In genomic region chr6:142834911-142835310, GRCm38 (mm10) we compare ENCODE assay signal across 17 mouse cellular contexts. TPM values are rescaled to one million over a fixed set of nuclear protein-coding genes. Genes with fewer than 3 reads are reported as not detected.
DNase-seq lines count a peak whose midpoint lies in the region; ATAC-seq lines count a peak whose summit lies in the region.
"Had no signal": no experiment of that assay in that cellular context is flagged by ENCODE, and none has a peak within 500 bp of the region (broad histone marks: within the 10 kb centered on the region; RNA-seq: fewer than 3 reads in every experiment).

No protein-coding gene starts in this region.

- peaks cover 27% of the 10 kb centered on the region for H3K4me1 ChIP-seq in hindbrain, embryonic 10.5 days (replicated peaks)
- H3K4me1 ChIP-seq in hindbrain, embryonic 16.5 days (ENCODE audit: control insufficient read depth, insufficient read depth, low read depth, low read length) = no peaks in the 10 kb centered on the region
- peaks cover 11% of the 10 kb centered on the region for H3K4me1 ChIP-seq in neural tube, embryonic 12.5 days
- H3K4me1 ChIP-seq: forebrain, embryonic 12.5 days had no signal

- H3K4me3 ChIP-seq in hindbrain, embryonic 10.5 days = no peak overlapping the region
- H3K4me3 ChIP-seq in hindbrain, embryonic 16.5 days (ENCODE audit: low read length) = no peak overlapping the region
- no peak overlapping the region for H3K4me3 ChIP-seq in neural tube, embryonic 12.5 days
- H3K4me3 ChIP-seq: embryonic facial prominence, embryonic 13.5 days; forebrain, embryonic 12.5 days had no signal

- no peak for DNase-seq in hindbrain, embryonic 10.5 days (ENCODE audit: low spot score)
- no peak for DNase-seq in neural tube, embryonic 10.5 days (ENCODE audit: extremely low spot score, low spot score)
- no peak for DNase-seq in adrenal gland, adult (ENCODE audit: inconsistent age in 2 of 2, low spot score in 1 of 2)
- DNase-seq: adrenal gland, postnatal 14 days; cerebellum, adult 11-12 months; cerebellum, adult 9-10 months; forebrain, postnatal 0 days; gastrocnemius, postnatal 14 days; heart, postnatal 14 days had no signal

- H3K9me3 ChIP-seq in hindbrain, embryonic 10.5 days = no peaks in the 10 kb centered on the region
- H3K9me3 ChIP-seq in hindbrain, embryonic 16.5 days (ENCODE audit: control insufficient read depth, low read length) = no peaks in the 10 kb centered on the region
- H3K9me3 ChIP-seq in neural tube, embryonic 12.5 days = no peaks in the 10 kb centered on the region
- H3K9me3 ChIP-seq: embryonic facial prominence, embryonic 13.5 days; forebrain, embryonic 12.5 days; G1E had no signal

- 87% methylated on average over 4 of the region's 4 CpGs for WGBS in hindbrain, embryonic 10.5 days
- 77% methylated on average over 4 of the region's 4 CpGs for WGBS in hindbrain, embryonic 16.5 days
- 77% methylated on average over 4 of the region's 4 CpGs for whole genome bisulfite sequencing in neural tube, embryonic 12.5 days

- H3K9ac ChIP-seq in hindbrain, embryonic 16.5 days (ENCODE audit: low read depth, low read length) = no peak overlapping the region
- H3K9ac ChIP-seq in neural tube, embryonic 12.5 days = no peak overlapping the region
- H3K9ac ChIP-seq: embryonic facial prominence, embryonic 13.5 days; forebrain, embryonic 12.5 days; forebrain, postnatal 0 days; hindbrain, embryonic 14.5 days had no signal

- no peak for ATAC-seq in hindbrain, embryonic 16.5 days
- ATAC-seq in neural tube, embryonic 12.5 days (ENCODE audit: low FRiP score, low read depth) = peak; percentile 16; the same call in 1 of the 2 replicates
- peak; percentile 48 for ATAC-seq in activated CD4-positive, CD25-positive, alpha-beta regulatory T cell, adult 4 months

- no peaks in the 10 kb centered on the region for H3K27me3 ChIP-seq in hindbrain, embryonic 10.5 days (ENCODE audit: insufficient read depth, poor library complexity, severe bottlenecking)
- H3K27me3 ChIP-seq in hindbrain, embryonic 16.5 days (replicated peaks; ENCODE audit: control insufficient read depth, insufficient read depth, low read length) = no peaks in the 10 kb centered on the region
- no peaks in the 10 kb centered on the region for H3K27me3 ChIP-seq in neural tube, embryonic 12.5 days (replicated peaks)
- H3K27me3 ChIP-seq: embryonic facial prominence, embryonic 13.5 days; forebrain, embryonic 12.5 days had no signal

- no peaks in the 10 kb centered on the region for H3K36me3 ChIP-seq in hindbrain, embryonic 10.5 days
- H3K36me3 ChIP-seq in hindbrain, embryonic 16.5 days (ENCODE audit: control insufficient read depth, insufficient read depth, low read length) = no peaks in the 10 kb centered on the region
- no peaks in the 10 kb centered on the region for H3K36me3 ChIP-seq in neural tube, embryonic 12.5 days
- H3K36me3 ChIP-seq: embryonic facial prominence, embryonic 13.5 days; forebrain, embryonic 12.5 days; G1E had no signal

- H3K4me2 ChIP-seq in hindbrain, embryonic 16.5 days (ENCODE audit: low read length) = no peak overlapping the region
- H3K4me2 ChIP-seq in neural tube, embryonic 12.5 days (replicated peaks) = no peak overlapping the region
- H3K4me2 ChIP-seq: forebrain, embryonic 12.5 days had no signal

- H3K27ac ChIP-seq in hindbrain, embryonic 10.5 days = 0 out of 2 replicates have a peak overlapping the region, but pooled peaks have one; percentile 62
- no peak overlapping the region for H3K27ac ChIP-seq in hindbrain, embryonic 16.5 days (ENCODE audit: low read depth, low read length)
- no peak overlapping the region for H3K27ac ChIP-seq in neural tube, embryonic 12.5 days
- H3K27ac ChIP-seq: embryonic facial prominence, embryonic 13.5 days; forebrain, embryonic 12.5 days had no signal

RNA-seq across cellular contexts. Expression of gene Sult6b2, which starts 30.6 kb away (rescaled TPM):
- 0.07 and 0.11 TPM in 2 replicates for polyA plus RNA-seq in hindbrain, embryonic 10.5 days (2016; fragmentation: Nextera tagmentation; extraction: Ambion mirVana)
- 0.10 and 0.19 TPM in 2 replicates for polyA plus RNA-seq in hindbrain, embryonic 16.5 days (2015; fragmentation: Nextera tagmentation; extraction: Ambion mirVana)
- 0.11 TPM in 1 of 2 replicates, not detected in the other for polyA plus RNA-seq in neural tube, embryonic 12.5 days (2016; fragmentation: Nextera tagmentation; extraction: Ambion mirVana)
- polyA plus RNA-seq in activated CD4-positive, CD25-positive, alpha-beta regulatory T cell, adult 4 months (2017; shearing (Covaris generic)) = not detected
- polyA plus RNA-seq: embryonic facial prominence, embryonic 13.5 days; G1E; gonadal fat pad, adult 2 months; hindbrain, embryonic 14.5 days had no signal
